Mouse (Mus musculus): Measurements from ENCODE around the gene Olfr1289. TPM values are rescaled to one million over a fixed set of nuclear protein-coding genes. Genes with fewer than 3 reads are reported as not detected.

Gene Olfr1289
- total and polyA plus RNA-seq, 3 experiments: not detected

GRCm38 (mm10) chr2:111517451-111517850, 36.8 kb downstream of the Olfr1289 start:
- no peaks in the 10 kb centered on the region for H3K36me3 ChIP-seq (ENCODE audit: control insufficient read depth in 1 of 2, insufficient read depth in 2 of 2, low read length in 2 of 2)
- no peaks in the 10 kb centered on the region for H3K9me3 ChIP-seq (replicated peaks; ENCODE audit: insufficient read depth, low read length)
- H3K27ac ChIP-seq (ENCODE audit: control insufficient read depth, low read depth, low read length): no peak overlapping the region
- no peaks in the 10 kb centered on the region for H3K4me1 ChIP-seq (ENCODE audit: control insufficient read depth in 1 of 2, insufficient read depth in 2 of 2, low read length in 2 of 2)
- no peaks in the 10 kb centered on the region for H3K27me3 ChIP-seq (ENCODE audit: control insufficient read depth in 1 of 2, insufficient read depth in 2 of 2, low read length in 2 of 2)
- H3K4me3 ChIP-seq (ENCODE audit: control insufficient read depth in 1 of 2, insufficient read depth in 1 of 2, low read depth in 2 of 2, low read length in 2 of 2): no peak overlapping the region
- DNase-seq (ENCODE audit: low read depth, low spot score): no peak
- H3K9ac ChIP-seq (ENCODE audit: control insufficient read depth, low read depth, low read length, poor library complexity, severe bottlenecking): no peak overlapping the region
- H3K79me2 ChIP-seq (ENCODE audit: control insufficient read depth, insufficient read depth, low read length, poor library complexity): no peaks in the 10 kb centered on the region
- TF ChIP-seq ELF1 (IDR thresholded peaks at IDR 0.05; ENCODE audit: low read depth, low read length): no peak
- TF ChIP-seq EP300 (IDR thresholded peaks at IDR 0.05; ENCODE audit: low read depth in 1 of 2, low read length in 2 of 2): no peak
- TF ChIP-seq ZC3H11A (IDR thresholded peaks at IDR 0.05; ENCODE audit: low read depth, low read length): no peak
- TF ChIP-seq UBTF (IDR thresholded peaks at IDR 0.05; ENCODE audit: borderline replicate concordance, insufficient read depth, low read depth, low read length): no peak
- no peak for TF ChIP-seq GATA1 (IDR thresholded peaks at IDR 0.05; ENCODE audit: low read depth, low read length)
- TF ChIP-seq MYB (IDR thresholded peaks at IDR 0.05; ENCODE audit: low read depth, low read length): no peak
- no peak for TF ChIP-seq BHLHE40 (IDR thresholded peaks at IDR 0.05; ENCODE audit: borderline replicate concordance, low read depth, low read length)
- no peak for TF ChIP-seq SMC3 (IDR thresholded peaks at IDR 0.05; ENCODE audit: low read depth, low read length)
- no peak for TF ChIP-seq GABPA (IDR thresholded peaks at IDR 0.05; ENCODE audit: low read depth, low read length)
- TF ChIP-seq ZNF384 (IDR thresholded peaks at IDR 0.05; ENCODE audit: low read depth, low read length): no peak
- no peak for TF ChIP-seq POLR2AphosphoS2 (IDR thresholded peaks at IDR 0.05; ENCODE audit: low read length)
- no peak for TF ChIP-seq TCF12 (IDR thresholded peaks at IDR 0.05; ENCODE audit: low read depth, low read length)
- TF ChIP-seq NRF1 (IDR thresholded peaks at IDR 0.05; ENCODE audit: insufficient read depth, low read depth, low read length, poor library complexity, severe bottlenecking): no peak
- no peak for TF ChIP-seq MYC (IDR thresholded peaks at IDR 0.05; ENCODE audit: low read depth, low read length)
- no peak for TF ChIP-seq ETS1 (IDR thresholded peaks at IDR 0.05; ENCODE audit: low read depth, low read length)
- TF ChIP-seq HCFC1 (IDR thresholded peaks at IDR 0.05; ENCODE audit: low read depth, low read length): no peak
- TF ChIP-seq SIN3A (IDR thresholded peaks at IDR 0.05; ENCODE audit: low read length): no peak
- TF ChIP-seq TAL1 (IDR thresholded peaks at IDR 0.05; ENCODE audit: low read length): no peak

DNA sequence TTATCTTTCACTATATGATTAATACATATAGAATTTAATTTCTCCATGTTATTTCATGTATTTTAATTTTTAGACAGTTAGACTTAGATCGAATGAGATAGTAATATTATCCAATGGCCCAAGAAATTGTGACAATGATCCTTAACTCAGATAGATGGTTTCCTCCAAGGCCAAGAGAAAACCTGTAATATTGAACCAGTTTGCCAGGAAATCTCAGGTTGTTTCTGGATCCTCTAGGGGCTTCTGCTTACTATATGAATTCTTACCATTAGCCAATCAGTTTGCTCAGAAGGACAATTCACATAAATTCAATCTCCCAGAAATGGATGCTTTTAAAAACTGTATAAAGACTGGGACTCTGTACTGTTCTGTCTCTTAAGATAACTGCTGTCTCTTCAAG, 44.3 kb downstream of the Olfr1289 start, which contains the start of gene Olfr1293-ps:
Gene Olfr1293-ps (plus strand): TSS at position 301 of the 400 bp plus-strand sequence.
- Histone ChIP-seq H3K27ac (ENCODE audit: control insufficient read depth, low read depth, low read length) (no peak within 1 kb of the TSS), H3K4me3 (ENCODE audit: control insufficient read depth in 1 of 2, insufficient read depth in 1 of 2, low read depth in 2 of 2, low read length in 2 of 2) (no peak within 1 kb of the TSS), H3K36me3 (ENCODE audit: control insufficient read depth in 1 of 2, insufficient read depth in 2 of 2, low read length in 2 of 2) (no peaks in the 10 kb centered on the region), H3K27me3 (ENCODE audit: control insufficient read depth in 1 of 2, insufficient read depth in 2 of 2, low read length in 2 of 2) (no peaks in the 10 kb centered on the region), H3K4me1 (ENCODE audit: control insufficient read depth in 1 of 2, insufficient read depth in 2 of 2, low read length in 2 of 2) (no peaks in the 10 kb centered on the region), H3K9me3 (replicated peaks; ENCODE audit: insufficient read depth, low read length) (no peaks in the 10 kb centered on the region), H3K79me2 (ENCODE audit: control insufficient read depth, insufficient read depth, low read length, poor library complexity) (no peaks in the 10 kb centered on the region), H3K9ac (ENCODE audit: control insufficient read depth, low read depth, low read length, poor library complexity, severe bottlenecking) (no peak within 1 kb of the TSS)
- TF ChIP-seq HCFC1 (IDR thresholded peaks at IDR 0.05; ENCODE audit: low read depth, low read length) (no peak), TBP (IDR thresholded peaks at IDR 0.05; ENCODE audit: low read depth, low read length) (no peak), ZKSCAN1 (IDR thresholded peaks at IDR 0.05; ENCODE audit: low read depth, low read length) (no peak), USF1 (IDR thresholded peaks at IDR 0.05; ENCODE audit: low read depth, low read length) (no peak), MAZ (IDR thresholded peaks at IDR 0.05; ENCODE audit: low read depth, low read length) (no peak), GABPA (IDR thresholded peaks at IDR 0.05; ENCODE audit: low read depth, low read length) (no peak), RAD21 (IDR thresholded peaks at IDR 0.05; ENCODE audit: low read depth, low read length) (no peak), MYB (IDR thresholded peaks at IDR 0.05; ENCODE audit: low read depth, low read length) (no peak), JUND (IDR thresholded peaks at IDR 0.05; ENCODE audit: low read depth, low read length) (no peak), E2F4 (IDR thresholded peaks at IDR 0.05; ENCODE audit: borderline replicate concordance, low read depth, low read length) (no peak), KAT2A (conservative IDR thresholded peaks at IDR 0.05; ENCODE audit: low read depth, low read length) (no peak)
- no peak for DNase-seq (ENCODE audit: low read depth, low spot score)

Measured in MEL (cell line).